Mouse (Mus musculus): ENCODE results near the gene Mrap.
A peak's percentile ranks its signal among the peaks of the same experiment; 100 is the strongest.

The Mrap gene

DNA sequence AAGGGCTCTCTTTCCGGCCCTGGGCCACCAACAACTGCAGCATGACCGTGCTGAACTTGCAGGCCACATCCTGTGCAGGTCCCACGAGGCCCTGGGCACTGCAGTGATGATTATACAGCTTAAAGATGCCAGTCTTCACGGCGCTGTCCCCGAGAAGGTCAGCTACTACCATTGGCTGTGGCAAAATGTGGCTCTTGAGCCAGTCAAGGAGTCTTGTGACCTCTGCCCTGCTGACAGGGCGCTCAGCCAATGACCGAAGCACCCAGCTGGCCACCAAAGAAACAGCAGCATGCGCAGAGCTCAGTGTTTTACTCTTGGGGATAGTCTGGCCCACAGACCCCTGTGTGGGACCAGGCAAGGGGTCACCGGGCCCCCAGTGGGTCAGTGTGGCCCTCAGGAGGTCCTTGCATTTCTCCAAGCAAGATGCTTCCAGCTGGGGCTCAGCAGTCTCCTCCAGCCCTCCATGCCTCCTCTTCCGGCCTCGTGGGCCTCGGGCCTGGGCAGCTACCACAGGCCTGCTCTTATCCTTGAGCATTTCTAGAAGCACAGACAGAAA is 15.5 kb downstream of the Mrap start:
- no peak for DNase-seq (ENCODE audit: low spot score in 2 of 2)

GRCm38 (mm10) chr16:90759335-90759734 is 21.3 kb downstream of the Mrap start:
- no peak for DNase-seq (ENCODE audit: low spot score in 2 of 2)

DNA sequence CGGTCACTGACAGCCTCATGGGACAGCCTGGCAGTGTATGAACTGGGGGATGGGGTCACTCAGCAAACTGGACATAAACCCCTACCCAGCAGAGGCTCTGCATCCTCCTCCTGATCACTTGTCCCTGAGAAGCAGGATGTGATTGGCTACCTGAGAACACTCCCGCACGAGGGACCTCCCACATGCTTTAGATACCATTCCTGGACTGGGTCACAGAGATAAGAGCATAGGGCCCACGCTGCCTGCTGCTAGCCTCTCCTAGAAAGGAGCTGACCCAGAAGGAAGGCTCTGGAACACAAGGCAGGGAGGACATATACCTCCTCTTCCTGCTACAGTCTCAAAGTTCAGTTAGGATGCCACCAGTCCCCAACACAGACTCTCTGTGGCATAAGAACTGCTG is 22.5 kb downstream of the Mrap start:
- no peak for DNase-seq (ENCODE audit: low spot score in 2 of 2)

- DNase-seq (ENCODE audit: low spot score in 2 of 2) = no peak
Measured at GRCm38 (mm10) chr16:90765195-90765877, 27.3 kb downstream of the Mrap start.

DNA sequence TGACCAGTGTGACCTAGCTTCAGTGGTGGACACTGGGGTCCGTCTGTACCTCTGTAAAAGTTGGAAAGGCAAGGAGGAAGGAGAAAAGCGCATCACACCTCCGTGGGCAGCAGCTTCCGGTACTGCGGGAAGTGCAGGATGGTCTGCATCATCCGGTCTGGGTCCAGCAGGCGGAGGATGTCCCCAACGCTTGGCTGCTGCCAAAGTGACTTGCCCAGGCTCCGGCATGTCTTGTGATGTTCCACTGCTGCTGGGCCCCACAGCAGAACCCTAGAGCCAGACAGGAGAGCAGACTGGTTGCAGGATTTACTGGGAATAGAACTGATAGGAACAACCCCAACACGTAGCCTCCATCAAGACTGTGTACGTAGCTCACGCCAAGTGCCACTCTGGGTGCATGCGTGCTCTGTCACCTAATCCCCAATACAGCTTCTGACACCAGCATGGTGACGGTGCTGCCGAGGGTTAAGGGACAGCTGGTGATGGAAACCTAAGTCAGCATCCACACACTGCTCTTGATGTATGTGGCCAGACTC is 29.0 kb downstream of the Mrap start:
- DNase-seq (ENCODE audit: low spot score in 2 of 2) = no peak

- DNase-seq (ENCODE audit: low spot score in 2 of 2) = no peak
Measured at GRCm38 (mm10) chr16:90774216-90774615, 36.2 kb downstream of the Mrap start.

DNA sequence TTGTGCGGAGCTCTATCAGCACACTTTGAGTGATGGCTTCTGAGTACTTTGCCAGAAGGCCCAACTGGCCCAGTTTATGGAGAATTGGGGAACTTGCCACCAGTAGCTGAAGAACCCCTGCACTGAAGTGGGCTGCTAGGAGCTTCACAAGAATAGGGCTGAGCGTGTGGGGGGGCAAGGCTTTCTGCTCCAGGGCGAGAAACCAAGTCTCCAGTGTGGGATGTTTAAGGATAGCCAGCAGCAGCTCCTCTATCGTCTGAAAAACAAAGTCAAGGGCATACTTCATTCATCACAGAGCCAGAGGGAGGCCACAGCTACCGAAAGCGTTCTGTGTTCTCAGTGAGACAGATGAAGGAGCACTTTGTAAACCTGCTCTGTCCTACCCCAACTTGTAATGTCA is 36.6 kb downstream of the Mrap start:
- DNase-seq (ENCODE audit: low spot score in 2 of 2) = no peak

DNA sequence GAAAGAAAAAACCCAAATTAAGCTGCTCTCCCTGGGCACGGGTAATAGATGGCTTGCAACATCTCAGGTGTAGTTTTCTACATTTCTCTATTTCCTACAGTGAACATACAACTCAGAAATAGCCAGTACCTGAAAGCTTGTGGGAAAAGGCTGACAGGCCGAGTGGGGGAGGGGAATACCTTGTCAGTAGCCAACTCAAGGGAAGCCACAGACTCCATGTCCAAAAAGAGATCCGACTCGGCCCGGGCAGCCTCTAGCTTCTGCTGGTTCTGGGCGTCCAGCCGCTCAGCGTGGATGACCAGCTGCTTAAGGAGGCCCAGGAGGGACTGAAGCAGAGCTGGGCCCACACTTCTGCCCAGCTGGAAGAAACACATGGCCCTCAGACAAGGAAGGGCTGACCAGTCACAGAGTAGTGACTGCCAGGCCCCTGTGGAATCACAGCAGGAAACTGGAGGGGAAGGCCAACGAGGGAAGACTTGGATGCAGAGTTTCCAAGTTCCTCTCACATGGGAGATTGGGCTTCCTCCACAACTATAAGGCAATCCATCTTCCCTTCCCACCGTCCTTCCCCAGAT is 38.0 kb downstream of the Mrap start:
- DNase-seq (ENCODE audit: low spot score in 2 of 2) = no peak

DNA sequence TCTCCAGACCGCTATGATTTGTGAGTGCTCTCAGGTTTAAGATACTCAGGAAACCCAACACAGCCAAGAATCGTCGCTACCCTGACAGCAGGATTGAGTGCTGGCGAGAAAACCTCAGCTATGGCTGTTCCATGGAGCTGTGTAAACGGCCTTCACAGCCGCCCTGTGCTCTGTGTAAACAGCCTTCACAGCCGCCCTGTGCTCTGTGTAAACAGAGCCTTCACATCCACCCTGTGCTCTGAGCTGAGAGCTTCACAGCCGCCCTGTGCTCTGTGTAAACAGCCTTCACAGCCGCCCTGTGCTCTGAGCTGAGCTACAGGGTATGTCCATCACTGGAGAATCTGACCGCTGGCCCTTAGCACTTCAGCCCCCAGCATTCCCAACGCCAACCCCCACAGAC is 41.8 kb downstream of the Mrap start:
- no peak for DNase-seq (ENCODE audit: low spot score in 2 of 2)

GRCm38 (mm10) chr16:90783302-90783701 is 45.3 kb downstream of the Mrap start:
- DNase-seq (ENCODE audit: low spot score in 2 of 2) = no peak

DNA sequence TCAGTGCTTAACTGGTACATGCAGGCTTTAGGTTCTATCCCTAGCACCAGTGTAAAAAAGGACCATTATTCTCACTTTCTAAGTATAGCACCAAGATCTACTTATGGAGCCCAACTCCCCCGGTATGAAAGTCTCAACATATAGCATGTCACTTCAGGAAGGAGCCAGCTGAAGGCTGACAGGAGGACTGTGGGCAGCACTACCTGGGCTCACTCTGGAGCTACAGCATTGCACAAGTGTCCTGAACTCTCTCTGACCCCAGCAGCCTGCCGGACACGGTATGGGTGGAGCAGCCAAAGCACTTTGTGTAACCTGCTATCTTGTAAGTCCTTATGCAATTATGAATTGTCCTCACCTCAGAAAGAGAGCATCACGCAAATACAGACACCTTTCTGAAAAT is 47.2 kb downstream of the Mrap start:
- no peak for DNase-seq (ENCODE audit: low spot score in 2 of 2)

DNA sequence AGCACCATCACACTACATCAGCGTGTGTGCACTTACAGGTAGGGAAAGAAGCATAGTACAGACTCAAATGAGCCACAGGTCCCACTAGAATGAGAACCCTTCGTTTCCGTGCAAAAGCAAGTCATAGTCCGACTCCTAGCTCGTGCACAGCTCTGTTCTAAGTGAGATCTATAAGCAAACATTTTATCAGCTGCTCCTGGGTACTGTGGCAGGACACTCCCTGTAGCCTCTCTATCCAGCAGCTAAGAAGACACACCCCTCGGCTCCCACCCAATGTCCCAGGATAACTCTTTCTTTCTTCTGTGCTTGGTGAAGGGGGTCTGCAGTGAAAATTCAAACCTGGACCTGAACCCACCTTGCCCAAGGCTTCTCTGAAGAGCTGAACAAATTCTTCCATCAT is 50.6 kb downstream of the Mrap start:
- DNase-seq (ENCODE audit: low spot score in 2 of 2) = no peak

- DNase-seq (ENCODE audit: low spot score in 2 of 2) = no peak
Measured at GRCm38 (mm10) chr16:90790946-90791345, 52.9 kb downstream of the Mrap start.

DNA sequence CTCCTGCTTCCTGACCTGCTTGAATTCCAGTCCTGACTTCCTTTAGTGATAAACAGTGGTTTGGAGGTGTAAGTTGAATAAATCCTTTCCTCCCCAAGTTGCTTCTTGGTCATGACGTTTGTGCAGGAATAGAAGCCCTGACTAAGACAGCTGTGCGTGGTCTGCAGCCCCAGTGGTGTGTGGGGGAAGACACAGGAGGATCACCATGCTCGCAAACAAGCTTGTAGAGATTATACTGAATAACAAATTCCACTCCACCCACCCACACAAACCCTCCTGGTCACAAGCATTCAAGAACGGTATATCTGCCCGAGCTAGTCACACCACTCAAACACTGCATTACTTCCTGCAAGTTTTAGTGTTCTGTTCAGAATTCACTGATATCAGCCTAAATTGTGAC is 54.1 kb downstream of the Mrap start:
- DNase-seq (ENCODE audit: low spot score in 2 of 2) = no peak

DNA sequence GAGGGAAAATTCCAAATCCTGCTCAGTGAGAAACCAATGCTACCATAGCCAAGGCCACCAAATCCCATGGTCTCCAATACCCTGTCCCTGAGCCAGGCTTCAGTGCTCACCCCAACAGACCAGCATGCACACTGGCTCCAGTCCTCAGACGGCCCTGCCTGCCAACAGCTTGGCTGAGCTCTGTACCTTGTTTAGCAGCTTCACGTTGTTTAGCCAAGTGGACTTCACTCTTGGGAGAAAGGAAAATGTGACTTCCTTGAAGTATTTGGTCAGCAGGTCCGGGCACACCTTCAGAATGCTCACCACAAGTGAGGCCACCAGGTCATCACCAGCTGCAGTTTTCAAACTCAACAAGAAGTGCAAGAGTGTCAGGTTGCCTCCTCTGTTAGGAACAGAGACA is 54.5 kb downstream of the Mrap start:
- peak in 1 of 2 experiments; percentile 51 for DNase-seq (ENCODE audit: low spot score in 2 of 2)

GRCm38 (mm10) chr16:90794708-90795107 is 56.7 kb downstream of the Mrap start:
- no peak for DNase-seq (ENCODE audit: low spot score in 2 of 2)

- no peak for DNase-seq (ENCODE audit: low spot score in 2 of 2)
Measured at GRCm38 (mm10) chr16:90798446-90798845, 60.4 kb downstream of the Mrap start.

- DNase-seq (ENCODE audit: low spot score in 2 of 2) = no peak
Measured at GRCm38 (mm10) chr16:90798848-90799247, 60.8 kb downstream of the Mrap start.

All from right cerebral cortex, postnatal 10 days (tissue).